Mouse (Mus musculus) MEL (cell line): ENCODE measurements around the gene Ptpn20. TPM values are rescaled to one million over a fixed set of nuclear protein-coding genes. Genes with fewer than 3 reads are reported as not detected.

Source experiments
- DNase-seq: peaks from one replicate; pipeline ENCODE4 v3.0.0; 2011; ENCODE audit warnings: low read depth, low spot score
- H3K27ac ChIP-seq: 2 replicates; pipeline ENCODE4 v1.5.1; 2012; ENCODE audit warnings: low read depth, mild to moderate bottlenecking, control low read depth, low read length, moderate library complexity; ENCODE audit not compliant: control insufficient read depth
- H3K27me3 ChIP-seq, 2 experiments: fragments of 150-350 bp in 1 of 2; sonication (generic) in 1 of 2; 2 replicates each; pipeline ENCODE4 v1.6.1; 2012; ENCODE audit warnings: low read length in 2 of 2, mild to moderate bottlenecking in 2 of 2, improper control_type of control experiment in 1 of 2, moderate library complexity in 1 of 2; ENCODE audit not compliant: insufficient read depth in 2 of 2, control insufficient read depth in 1 of 2
- H3K36me3 ChIP-seq, 2 experiments: 2 replicates each; pipeline ENCODE4 v1.6.1; 2012 to 2014; ENCODE audit warnings: low read length in 2 of 2, improper control_type of control experiment in 1 of 2, inconsistent platforms in 1 of 2, mild to moderate bottlenecking in 1 of 2; ENCODE audit not compliant: insufficient read depth in 2 of 2, control insufficient read depth in 1 of 2
- H3K4me1 ChIP-seq, 2 experiments: fragments of 150-350 bp in 1 of 2; sonication (generic) in 1 of 2; 2 replicates each; pipeline ENCODE4 v1.6.1; 2012; ENCODE audit warnings: low read length in 2 of 2, improper control_type of control experiment in 1 of 2, mild to moderate bottlenecking in 1 of 2; ENCODE audit not compliant: insufficient read depth in 2 of 2, control insufficient read depth in 1 of 2
- H3K4me3 ChIP-seq, 2 experiments: fragments of 150-350 bp in 1 of 2; sonication (generic) in 1 of 2; 2 replicates each; pipeline ENCODE4 v1.5.1; 2012; ENCODE audit warnings: low read depth in 2 of 2, low read length in 2 of 2, mild to moderate bottlenecking in 2 of 2, moderate library complexity in 2 of 2, control low read depth in 1 of 2, improper control_type of control experiment in 1 of 2; ENCODE audit not compliant: control insufficient read depth in 1 of 2, insufficient read depth in 1 of 2
- H3K79me2 ChIP-seq: 2 replicates; pipeline ENCODE4 v1.6.1; 2012; ENCODE audit warnings: mild to moderate bottlenecking, low read length, moderate library complexity; ENCODE audit not compliant: control insufficient read depth, poor library complexity, insufficient read depth
- H3K9ac ChIP-seq: 2 replicates; pipeline ENCODE4 v1.6.1; 2012; ENCODE audit warnings: low read depth, mild to moderate bottlenecking, control low read depth, low read length, moderate library complexity; ENCODE audit not compliant: control insufficient read depth, poor library complexity, severe bottlenecking
- H3K9me3 ChIP-seq: fragments of 150-350 bp; sonication (generic); replicated peaks from 2 replicates; pipeline ENCODE4 v1.6.1; 2012; ENCODE audit warnings: mild to moderate bottlenecking, low read length, improper control_type of control experiment, moderate library complexity; ENCODE audit not compliant: insufficient read depth
- CHD2 ChIP-seq: IDR thresholded peaks from 2 replicates; pipeline ENCODE4 v1.6.1; 2011; ENCODE audit warnings: low read length, improper control_type of control experiment
- CTCF ChIP-seq, 3 experiments: IDR thresholded peaks in 2 of 3; conservative IDR thresholded peaks in 1 of 3; 2 replicates each; pipeline ENCODE4 v1.5.1; 2011 to 2012; ENCODE audit warnings: low read length in 3 of 3, low read depth in 2 of 3, mild to moderate bottlenecking in 2 of 3, improper control_type of control experiment in 1 of 3, inconsistent platforms in 1 of 3, mixed read lengths in 1 of 3, moderate library complexity in 1 of 3; ENCODE audit not compliant: control insufficient read depth in 1 of 3, insufficient read depth in 1 of 3, poor library complexity in 1 of 3, severe bottlenecking in 1 of 3
- ELF1 ChIP-seq: IDR thresholded peaks from 2 replicates; pipeline ENCODE4 v1.6.1; 2014; ENCODE audit warnings: low read depth, mild to moderate bottlenecking, inconsistent platforms, low read length, improper control_type of control experiment, moderate library complexity
- ETS1 ChIP-seq: IDR thresholded peaks from 2 replicates; pipeline ENCODE4 v1.6.1; 2012; ENCODE audit warnings: low read depth, mild to moderate bottlenecking, inconsistent platforms, low read length, improper control_type of control experiment, moderate library complexity
- GABPA ChIP-seq: IDR thresholded peaks from 2 replicates; pipeline ENCODE4 v1.6.1; 2012; ENCODE audit warnings: low read depth, mild to moderate bottlenecking, inconsistent platforms, low read length, improper control_type of control experiment, moderate library complexity
- GATA1 ChIP-seq: IDR thresholded peaks from 2 replicates; pipeline ENCODE4 v1.6.1; 2011; ENCODE audit warnings: low read depth, low read length, improper control_type of control experiment
- HCFC1 ChIP-seq: IDR thresholded peaks from 2 replicates; pipeline ENCODE4 v1.6.1; 2012; ENCODE audit warnings: low read depth, mild to moderate bottlenecking, inconsistent platforms, low read length, improper control_type of control experiment, moderate library complexity
- JUND ChIP-seq: IDR thresholded peaks from 2 replicates; pipeline ENCODE4 v1.6.1; 2011; ENCODE audit warnings: low read depth, mild to moderate bottlenecking, improper control_type of control experiment, low read length
- KAT2A ChIP-seq: conservative IDR thresholded peaks from 2 replicates; pipeline ENCODE4 v1.6.1; 2012; ENCODE audit warnings: low read depth, low read length, improper control_type of control experiment, inconsistent platforms
- MAFK ChIP-seq: IDR thresholded peaks from 2 replicates; pipeline ENCODE4 v1.6.1; 2011; ENCODE audit warnings: low read depth, mild to moderate bottlenecking, low read length, improper control_type of control experiment, borderline replicate concordance
- MAX ChIP-seq: IDR thresholded peaks from 2 replicates; pipeline ENCODE4 v1.6.1; 2011; ENCODE audit warnings: low read length, improper control_type of control experiment
- MAZ ChIP-seq: IDR thresholded peaks from 2 replicates; pipeline ENCODE4 v1.6.1; 2012; ENCODE audit warnings: low read depth, mild to moderate bottlenecking, inconsistent platforms, low read length, improper control_type of control experiment
- MYC ChIP-seq: IDR thresholded peaks from 2 replicates; pipeline ENCODE4 v1.6.1; 2011; ENCODE audit warnings: low read depth, mild to moderate bottlenecking, low read length, improper control_type of control experiment, moderate library complexity
- NRF1 ChIP-seq: IDR thresholded peaks from 2 replicates; pipeline ENCODE4 v1.6.1; 2014; ENCODE audit warnings: low read depth, mild to moderate bottlenecking, inconsistent platforms, low read length, improper control_type of control experiment, moderate library complexity; ENCODE audit not compliant: poor library complexity, insufficient read depth, severe bottlenecking
- POLR2AphosphoS5 ChIP-seq: IDR thresholded peaks from 2 replicates; pipeline ENCODE4 v1.6.1; 2012; ENCODE audit warnings: low read depth, borderline replicate concordance, mild to moderate bottlenecking, inconsistent platforms, low read length, moderate library complexity, mixed read lengths
- RAD21 ChIP-seq: IDR thresholded peaks from 2 replicates; pipeline ENCODE4 v1.6.1; 2011; ENCODE audit warnings: mild to moderate bottlenecking, low read depth, low read length, improper control_type of control experiment
- RCOR1 ChIP-seq: IDR thresholded peaks from 2 replicates; pipeline ENCODE4 v1.6.1; 2012; ENCODE audit warnings: low read depth, mild to moderate bottlenecking, inconsistent platforms, low read length, improper control_type of control experiment
- SMC3 ChIP-seq: IDR thresholded peaks from 2 replicates; pipeline ENCODE4 v1.6.1; 2011; ENCODE audit warnings: low read depth, low read length, improper control_type of control experiment
- TCF12 ChIP-seq: IDR thresholded peaks from 2 replicates; pipeline ENCODE4 v1.6.1; 2014; ENCODE audit warnings: low read depth, mild to moderate bottlenecking, inconsistent platforms, low read length, improper control_type of control experiment, moderate library complexity
- UBTF ChIP-seq: IDR thresholded peaks from 2 replicates; pipeline ENCODE4 v1.6.1; 2012; ENCODE audit warnings: low read depth, mild to moderate bottlenecking, inconsistent platforms, low read length, improper control_type of control experiment, moderate library complexity, borderline replicate concordance; ENCODE audit not compliant: insufficient read depth
- ZMIZ1 ChIP-seq: IDR thresholded peaks from 2 replicates; pipeline ENCODE4 v1.6.1; 2012; ENCODE audit warnings: low read depth, mild to moderate bottlenecking, inconsistent platforms, low read length, improper control_type of control experiment, moderate library complexity
- polyA plus RNA-seq, 2 experiments: library from polyadenylated mRNA; stranded (reverse) in 1 of 2; unstranded in 1 of 2; fragments of >175 nt in 1 of 2; fragments of >200 nt in 1 of 2; gene quantifications; 2 replicates each; pipeline versions ENCODE4 v1.2.1 to v1.2.4; 2012; ENCODE audit warnings: low replicate concordance in 2 of 2, low read depth in 1 of 2; ENCODE audit not compliant: insufficient read length in 2 of 2, insufficient read depth in 1 of 2, missing spikeins in 1 of 2
- total RNA-seq: library from RNA; depleted of rRNA; stranded (reverse); fragments of 300-350 nt; gene quantifications from 2 replicates; pipeline ENCODE4 v1.2.3, GENCODE M21; 2012

Ptpn20 gene
- total and polyA plus RNA-seq, 3 experiments = not detected

GRCm38 (mm10) chr14:33678740-33679139 is 89.7 kb downstream of the Ptpn20 start:
- Histone ChIP-seq H3K4me1 (no peaks in the 10 kb centered on the region), H3K4me3 (no peak overlapping the region), H3K27me3 (no peaks in the 10 kb centered on the region), H3K79me2 (no peaks in the 10 kb centered on the region), H3K36me3 (no peaks in the 10 kb centered on the region)
- DNase-seq = no peak
- no peak for TF ChIP-seq GATA1
- no peak for TF ChIP-seq HCFC1
- TF ChIP-seq ETS1 = no peak
- no peak for TF ChIP-seq JUND
- TF ChIP-seq POLR2AphosphoS5 = no peak
- TF ChIP-seq MAX = no peak
- no peak for TF ChIP-seq MAFK
- no peak for TF ChIP-seq KAT2A
- TF ChIP-seq RAD21 = no peak
- no peak for TF ChIP-seq ELF1
- TF ChIP-seq MYC = no peak
- no peak for TF ChIP-seq RCOR1
- TF ChIP-seq MAZ = no peak
- no peak for TF ChIP-seq UBTF
- TF ChIP-seq SMC3 = no peak
- TF ChIP-seq TCF12 = no peak
- TF ChIP-seq, all 39 proteins: peak for 0
- H3K9ac ChIP-seq = no peak overlapping the region
- H3K9me3 ChIP-seq = no peaks in the 10 kb centered on the region
- no peak overlapping the region for H3K27ac ChIP-seq

DNA sequence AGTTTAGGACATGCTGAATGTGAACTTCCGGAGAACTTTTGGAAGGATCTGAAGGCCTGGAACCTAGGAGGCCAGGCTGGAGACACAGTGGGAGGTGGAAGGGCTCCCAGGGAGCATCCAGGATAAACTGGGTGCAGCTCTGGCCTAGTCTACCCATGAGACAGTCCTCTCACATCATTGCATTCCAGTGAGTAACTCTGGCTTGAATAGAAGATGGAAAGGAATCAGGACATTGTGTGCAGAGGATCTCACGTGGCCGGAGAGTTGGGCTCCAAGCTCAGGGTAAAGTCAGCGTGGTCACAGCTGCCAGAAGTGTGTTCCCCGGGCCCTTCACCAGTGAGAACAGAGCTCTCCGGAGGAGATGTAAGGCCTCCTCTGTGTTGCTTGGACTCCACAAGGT is 91.6 kb downstream of the Ptpn20 start:
- Histone ChIP-seq H3K36me3 (no peaks in the 10 kb centered on the region), H3K9ac (no peak overlapping the region), H3K4me1 (no peaks in the 10 kb centered on the region), H3K27me3 (no peaks in the 10 kb centered on the region), H3K4me3 (no peak overlapping the region), H3K27ac (no peak overlapping the region), H3K9me3 (no peaks in the 10 kb centered on the region), H3K79me2 (no peaks in the 10 kb centered on the region)
- TF ChIP-seq CHD2 (no peak), CTCF (IDR thresholded peaks at IDR 0.05 in 2 of 3, conservative IDR thresholded peaks at IDR 0.05 in 1 of 3; ENCODE audit: control insufficient read depth in 1 of 3, insufficient read depth in 1 of 3, low read depth in 2 of 3, low read length in 3 of 3, poor library complexity in 1 of 3, severe bottlenecking in 1 of 3) (no peak), ZMIZ1 (no peak), GABPA (no peak), HCFC1 (no peak), NRF1 (no peak)
- DNase-seq = no peak
